Mouse (Mus musculus): ENCODE measurements around the gene Uggt2. TPM values are rescaled to one million over a fixed set of nuclear protein-coding genes. Genes with fewer than 3 reads are reported as not detected.

Uggt2 gene
- polyA plus RNA-seq, 1 experiment from 2014 or later = 18.2 TPM

- Histone ChIP-seq H3K36me3 (ENCODE audit: control insufficient read depth, insufficient read depth, low read length) (peaks cover 3% of the 10 kb centered on the region; the same call in 1 of the 2 replicates), H3K9ac (ENCODE audit: low read length) (no peak overlapping the region), H3K4me2 (ENCODE audit: low read depth, severe bottlenecking) (no peak overlapping the region), H3K9me3 (ENCODE audit: control insufficient read depth, low read length) (no peaks in the 10 kb centered on the region), H3K27ac (replicated peaks; ENCODE audit: low read depth, low read length) (no peak overlapping the region), H3K4me1 (ENCODE audit: control insufficient read depth, insufficient read depth, low read length) (no peaks in the 10 kb centered on the region), H3K4me3 (ENCODE audit: low read depth, low read length) (no peak overlapping the region), H3K27me3 (ENCODE audit: control insufficient read depth, insufficient read depth, low read length) (no peaks in the 10 kb centered on the region)
- no peak for ATAC-seq (ENCODE audit: insufficient number of reproducible peaks, low FRiP score, low TSS enrichment, low read depth)
- WGBS = 76% methylated on average over 5 of the region's 5 CpGs
- DNase-seq (ENCODE audit: low spot score) = peak; percentile 45
Observed at GRCm38 (mm10) chr14:119025889-119026288, 73.3 kb downstream of the Uggt2 start.

- H3K36me3 ChIP-seq (ENCODE audit: control insufficient read depth, insufficient read depth, low read length) = peaks cover 3% of the 10 kb centered on the region; the same call in 1 of the 2 replicates
- DNase-seq (ENCODE audit: low spot score) = no peak
- ATAC-seq (ENCODE audit: insufficient number of reproducible peaks, low FRiP score, low TSS enrichment, low read depth) = no peak
- no peaks in the 10 kb centered on the region for H3K9me3 ChIP-seq (ENCODE audit: control insufficient read depth, low read length)
- no peaks in the 10 kb centered on the region for H3K4me1 ChIP-seq (ENCODE audit: control insufficient read depth, insufficient read depth, low read length)
- H3K4me3 ChIP-seq (ENCODE audit: low read depth, low read length) = no peak overlapping the region
- no peak overlapping the region for H3K4me2 ChIP-seq (ENCODE audit: low read depth, severe bottlenecking)
- H3K27ac ChIP-seq (replicated peaks; ENCODE audit: low read depth, low read length) = no peak overlapping the region
- 73% methylated on average over 12 of the region's 12 CpGs for WGBS
- no peak overlapping the region for H3K9ac ChIP-seq (ENCODE audit: low read length)
- H3K27me3 ChIP-seq (ENCODE audit: control insufficient read depth, insufficient read depth, low read length) = no peaks in the 10 kb centered on the region
Observed at GRCm38 (mm10) chr14:119013549-119013948, 85.7 kb downstream of the Uggt2 start.

DNA sequence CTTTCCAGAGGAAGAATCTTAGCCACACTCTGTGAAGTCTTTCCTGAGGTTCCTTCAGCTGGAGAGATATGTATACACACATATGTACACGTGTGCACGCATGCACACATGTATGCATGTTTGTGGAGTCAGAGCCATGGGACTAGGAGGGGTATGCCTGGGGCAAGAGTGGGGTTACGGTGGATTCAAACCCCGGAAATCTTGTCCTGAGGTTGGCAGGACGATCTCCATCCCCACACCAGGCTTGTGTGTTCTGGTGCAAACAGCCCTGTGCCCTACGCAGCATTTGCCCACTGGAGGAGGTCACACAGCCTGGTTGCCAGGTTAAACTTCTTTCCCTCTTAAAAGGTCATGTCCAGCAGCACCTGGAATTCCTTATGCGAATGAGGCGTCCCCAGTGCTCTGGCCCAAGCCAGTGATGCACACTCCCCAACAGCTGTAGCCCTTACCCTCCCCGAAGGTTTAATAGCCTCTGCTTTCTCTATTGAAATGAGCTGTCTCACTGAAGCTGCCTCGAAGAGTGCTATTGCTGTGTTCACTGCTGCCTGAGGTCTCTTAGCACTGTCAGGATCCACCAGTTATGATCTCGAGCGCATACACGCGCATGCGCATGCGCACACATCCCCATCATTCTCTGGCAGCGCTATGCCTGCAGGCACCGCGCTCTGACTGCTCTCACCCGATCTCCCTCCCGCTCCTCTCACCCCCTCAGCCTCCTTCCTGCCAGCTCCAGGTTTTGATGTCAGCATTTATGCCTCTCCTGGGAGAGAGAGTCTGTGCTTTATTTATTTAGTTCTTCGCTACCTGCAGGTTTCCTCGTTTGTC lies 86.4 kb downstream of the Uggt2 start:
- H3K9me3 ChIP-seq (ENCODE audit: control insufficient read depth, low read length) = no peaks in the 10 kb centered on the region
- 68% methylated on average over 23 of the region's 23 CpGs for WGBS
- H3K36me3 ChIP-seq (ENCODE audit: control insufficient read depth, insufficient read depth, low read length) = peaks cover 3% of the 10 kb centered on the region; the same call in 1 of the 2 replicates
- no peak overlapping the region for H3K4me2 ChIP-seq (ENCODE audit: low read depth, severe bottlenecking)
- ATAC-seq (ENCODE audit: insufficient number of reproducible peaks, low FRiP score, low TSS enrichment, low read depth) = 0 out of 2 replicates have a peak, but pooled peaks have one; percentile 51
- no peaks in the 10 kb centered on the region for H3K4me1 ChIP-seq (ENCODE audit: control insufficient read depth, insufficient read depth, low read length)
- no peak overlapping the region for H3K27ac ChIP-seq (replicated peaks; ENCODE audit: low read depth, low read length)
- no peaks in the 10 kb centered on the region for H3K27me3 ChIP-seq (ENCODE audit: control insufficient read depth, insufficient read depth, low read length)
- peak; percentile 55 for DNase-seq (ENCODE audit: low spot score)
- no peak overlapping the region for H3K4me3 ChIP-seq (ENCODE audit: low read depth, low read length)
- H3K9ac ChIP-seq (ENCODE audit: low read length) = no peak overlapping the region

- no peak overlapping the region for H3K4me2 ChIP-seq (ENCODE audit: low read depth, severe bottlenecking)
- WGBS = 91% methylated on average over 2 of the region's 2 CpGs
- H3K4me1 ChIP-seq (ENCODE audit: control insufficient read depth, insufficient read depth, low read length) = peaks cover 3% of the 10 kb centered on the region; the same call in 1 of the 2 replicates
- ATAC-seq (ENCODE audit: insufficient number of reproducible peaks, low FRiP score, low TSS enrichment, low read depth) (no peak), DNase-seq (ENCODE audit: low spot score) (no peak)
- H3K27ac ChIP-seq (replicated peaks; ENCODE audit: low read depth, low read length) = no peak overlapping the region
- no peaks in the 10 kb centered on the region for H3K27me3 ChIP-seq (ENCODE audit: control insufficient read depth, insufficient read depth, low read length)
- H3K9ac ChIP-seq (ENCODE audit: low read length) = no peak overlapping the region
- H3K9me3 ChIP-seq (ENCODE audit: control insufficient read depth, low read length) = no peaks in the 10 kb centered on the region
- H3K4me3 ChIP-seq (ENCODE audit: low read depth, low read length) = no peak overlapping the region
- peaks cover 3% of the 10 kb centered on the region; the same call in 1 of the 2 replicates for H3K36me3 ChIP-seq (ENCODE audit: control insufficient read depth, insufficient read depth, low read length)
Observed at GRCm38 (mm10) chr14:119009531-119009930, 89.7 kb downstream of the Uggt2 start.

- Histone ChIP-seq H3K27ac (replicated peaks; ENCODE audit: low read depth, low read length) (no peak overlapping the region), H3K9me3 (ENCODE audit: control insufficient read depth, low read length) (no peaks in the 10 kb centered on the region), H3K4me1 (ENCODE audit: control insufficient read depth, insufficient read depth, low read length) (peaks cover 3% of the 10 kb centered on the region; the same call in 1 of the 2 replicates), H3K4me2 (ENCODE audit: low read depth, severe bottlenecking) (peak overlapping the region; percentile 84), H3K4me3 (ENCODE audit: low read depth, low read length) (peak overlapping the region; percentile 20), H3K36me3 (ENCODE audit: control insufficient read depth, insufficient read depth, low read length) (peaks cover 3% of the 10 kb centered on the region; the same call in 1 of the 2 replicates), H3K9ac (ENCODE audit: low read length) (no peak overlapping the region), H3K27me3 (ENCODE audit: control insufficient read depth, insufficient read depth, low read length) (no peaks in the 10 kb centered on the region)
- ATAC-seq (ENCODE audit: insufficient number of reproducible peaks, low FRiP score, low TSS enrichment, low read depth) (no peak), DNase-seq (ENCODE audit: low spot score) (no peak)
- 66% methylated on average over 7 of the region's 7 CpGs for WGBS
Observed at GRCm38 (mm10) chr14:119008031-119008590, 91.1 kb downstream of the Uggt2 start.

GRCm38 (mm10) chr14:119007103-119007951 lies 91.9 kb downstream of the Uggt2 start:
- Histone ChIP-seq H3K9me3 (ENCODE audit: control insufficient read depth, low read length) (no peaks in the 10 kb centered on the region), H3K4me1 (ENCODE audit: control insufficient read depth, insufficient read depth, low read length) (peaks cover 3% of the 10 kb centered on the region; the same call in 1 of the 2 replicates), H3K9ac (ENCODE audit: low read length) (no peak overlapping the region), H3K4me2 (ENCODE audit: low read depth, severe bottlenecking) (peak overlapping the region; percentile 84), H3K27me3 (ENCODE audit: control insufficient read depth, insufficient read depth, low read length) (no peaks in the 10 kb centered on the region), H3K36me3 (ENCODE audit: control insufficient read depth, insufficient read depth, low read length) (no peaks in the 10 kb centered on the region), H3K4me3 (ENCODE audit: low read depth, low read length) (peak overlapping the region; percentile 39), H3K27ac (replicated peaks; ENCODE audit: low read depth, low read length) (no peak overlapping the region)
- ATAC-seq (ENCODE audit: insufficient number of reproducible peaks, low FRiP score, low TSS enrichment, low read depth) (peak; percentile 99), DNase-seq (ENCODE audit: low spot score) (peak; percentile 97)
- 1% methylated on average over 13 of the region's 13 CpGs for WGBS

DNA sequence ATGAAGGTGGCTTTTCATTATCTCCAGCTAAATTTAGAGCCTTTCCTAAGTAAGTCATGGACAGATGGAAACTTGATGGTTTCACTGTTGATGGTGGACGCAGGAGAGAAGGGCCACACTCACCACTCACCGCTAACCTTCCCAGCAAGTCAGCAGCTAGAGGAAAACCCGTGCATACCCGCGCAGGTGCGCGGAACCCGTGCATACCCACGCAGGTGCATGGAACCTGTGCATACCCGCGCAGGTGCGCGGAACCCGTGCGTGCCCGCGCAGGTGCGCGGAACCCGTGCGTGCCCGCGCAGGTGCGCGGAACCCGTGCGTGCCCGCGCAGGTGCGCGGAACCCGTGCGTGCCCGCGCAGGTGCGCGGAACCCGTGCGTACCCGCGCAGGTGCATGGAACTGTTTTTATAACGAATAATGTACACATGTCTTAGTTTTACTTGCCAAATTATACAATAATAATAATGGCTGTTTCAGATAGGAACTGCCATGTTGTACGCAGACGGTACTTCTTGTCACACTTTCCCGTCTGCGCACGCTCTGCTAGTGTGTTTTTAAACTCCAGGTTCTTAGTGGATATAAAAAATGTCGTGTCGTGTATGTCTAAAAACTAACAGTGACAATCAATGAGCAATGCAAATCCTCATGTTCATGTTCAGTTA lies 92.7 kb downstream of the Uggt2 start:
- Histone ChIP-seq H3K4me1 (ENCODE audit: control insufficient read depth, insufficient read depth, low read length) (peaks cover 3% of the 10 kb centered on the region; the same call in 1 of the 2 replicates), H3K27me3 (ENCODE audit: control insufficient read depth, insufficient read depth, low read length) (no peaks in the 10 kb centered on the region), H3K27ac (replicated peaks; ENCODE audit: low read depth, low read length) (no peak overlapping the region), H3K9ac (ENCODE audit: low read length) (no peak overlapping the region), H3K4me3 (ENCODE audit: low read depth, low read length) (peak overlapping the region; percentile 39), H3K36me3 (ENCODE audit: control insufficient read depth, insufficient read depth, low read length) (no peaks in the 10 kb centered on the region), H3K4me2 (ENCODE audit: low read depth, severe bottlenecking) (peak overlapping the region; percentile 84), H3K9me3 (ENCODE audit: control insufficient read depth, low read length) (no peaks in the 10 kb centered on the region)
- WGBS = 3% methylated on average over 49 of the region's 49 CpGs
- no peak for DNase-seq (ENCODE audit: low spot score)
- ATAC-seq (ENCODE audit: insufficient number of reproducible peaks, low FRiP score, low TSS enrichment, low read depth) = no peak
